Mouse (Mus musculus) cerebellum, adult (tissue): ENCODE measurements around the gene Cnnm1.

Experiments
- ATAC-seq: cut with Nextera tagmentation; 2 replicates; pipeline ENCODE4 v1.9.2; 2017; ENCODE audit warnings: mild to moderate bottlenecking, moderate library complexity, mixed read lengths; ENCODE audit not compliant: insufficient number of reproducible peaks, low FRiP score, low TSS enrichment

Cnnm1 gene

DNA sequence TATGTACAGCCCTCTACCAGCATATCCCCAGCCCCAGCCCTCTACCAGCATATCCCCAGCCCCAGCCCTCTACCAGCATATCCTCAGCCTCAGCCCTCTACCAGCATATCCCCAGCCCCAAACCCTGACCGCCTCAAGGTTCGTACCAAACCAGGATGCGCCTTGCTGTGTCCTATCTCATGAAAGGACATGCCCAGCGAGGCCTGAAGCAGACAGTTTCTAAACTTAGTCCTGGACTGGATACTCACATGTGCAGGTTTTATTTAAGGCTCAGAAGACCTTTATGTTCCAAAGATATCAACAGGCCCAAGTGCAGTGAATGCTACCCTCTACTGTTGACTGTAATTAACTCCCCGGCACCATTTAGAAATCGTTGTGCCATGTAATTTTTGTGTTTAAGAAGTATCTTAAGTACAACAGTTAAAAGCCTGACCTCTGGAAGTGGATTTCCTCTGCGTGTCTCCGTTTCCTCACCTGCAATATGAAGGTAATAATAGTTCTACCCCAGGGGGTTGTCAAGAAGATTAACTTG, 87.9 kb downstream of the Cnnm1 start:
- no peak for ATAC-seq

DNA sequence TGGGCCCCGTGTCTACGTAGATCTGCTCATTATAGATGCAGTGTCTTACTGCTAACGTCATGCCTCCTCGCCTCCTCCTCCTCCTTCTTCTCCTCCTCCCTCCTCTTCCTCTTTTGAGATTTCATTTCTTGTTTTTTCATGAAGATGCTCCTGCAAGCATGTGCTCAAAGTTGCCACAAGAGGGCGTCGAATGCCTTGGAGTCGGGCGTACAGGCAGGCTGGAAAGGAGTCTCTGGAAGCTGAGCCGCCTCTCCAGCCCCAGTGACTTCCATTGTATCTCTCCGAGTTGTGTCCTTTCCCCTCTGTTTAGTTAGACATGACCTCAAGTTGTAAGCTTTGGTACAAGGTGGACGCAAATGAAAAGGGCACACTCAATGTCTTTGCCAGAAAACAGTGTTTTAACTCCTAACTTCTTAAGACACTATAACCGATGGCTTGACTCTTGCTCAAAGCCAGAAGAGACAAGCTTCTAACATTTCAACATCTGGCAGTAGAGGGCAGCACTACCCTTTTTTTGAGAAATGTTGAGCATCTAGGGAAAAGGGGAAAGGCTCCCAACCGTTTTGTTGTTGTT, 90.0 kb downstream of the Cnnm1 start:
- ATAC-seq: peak; percentile 86

- ATAC-seq: no peak
Observed at GRCm38 (mm10) chr19:43530921-43531320, 90.7 kb downstream of the Cnnm1 start.

GRCm38 (mm10) chr19:43535372-43535771, 95.1 kb downstream of the Cnnm1 start:
- no peak for ATAC-seq

DNA sequence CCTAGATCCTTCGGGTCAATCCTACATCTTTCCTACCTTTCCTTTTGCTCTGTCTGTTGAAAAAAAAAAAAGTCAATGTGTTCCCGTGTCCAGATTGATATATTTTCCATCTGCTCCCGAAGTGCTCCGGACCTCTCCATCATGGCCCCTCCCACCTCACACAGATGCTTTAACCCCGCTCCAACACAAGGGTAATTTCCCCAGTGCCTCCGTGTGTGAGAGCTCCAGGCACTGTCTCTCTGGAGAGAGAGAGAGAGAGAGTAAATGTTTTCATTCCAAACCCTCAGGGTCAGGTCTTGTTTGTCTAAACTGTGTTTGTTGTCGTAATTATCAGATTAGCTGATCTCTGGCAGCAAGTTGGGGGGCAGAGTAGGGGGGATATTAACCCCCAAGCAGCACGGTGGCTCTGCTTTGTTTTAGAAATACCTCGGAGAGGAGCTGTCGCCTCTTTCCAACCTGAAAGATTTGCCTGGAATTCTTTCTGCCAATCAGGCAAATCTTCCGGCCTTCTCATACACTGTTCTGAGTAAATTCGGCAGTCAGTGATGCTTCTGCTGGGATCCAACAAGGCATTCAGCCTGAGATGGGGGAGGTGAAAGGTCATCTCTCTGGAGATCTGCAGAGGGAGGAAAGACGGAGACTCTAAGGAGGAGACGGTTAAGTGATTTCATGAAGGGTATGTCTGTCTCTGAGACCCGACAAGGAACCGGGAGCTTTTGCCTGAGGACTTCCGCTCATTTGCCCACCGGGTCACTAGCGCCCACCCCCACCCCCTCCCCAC, 106.3 kb downstream of the Cnnm1 start:
- no peak for ATAC-seq
